Mouse (Mus musculus) midbrain, embryonic 15.5 days (tissue): ENCODE results near the gene Syne2. TPM values are rescaled to one million over a fixed set of nuclear protein-coding genes. Genes with fewer than 3 reads are reported as not detected.
A peak's percentile ranks its signal among the peaks of the same experiment; 100 is the strongest.
"Not testable (repeated sequence)": the region's sequence is repeated elsewhere in the genome, so short reads cannot be mapped to it uniquely, and the experiment has no call there.

Source experiments
- ATAC-seq: fragments of 200-750 bp; cut with Nextera tagmentation; replicated peaks from 2 replicates; pipeline ENCODE4 v1.8.0; 2017; ENCODE audit warnings: moderate TSS enrichment
- H3K27ac ChIP-seq: fragments of 300-500 bp; sonication (generic); 2 replicates; pipeline ENCODE4 v1.5.1; 2015; ENCODE audit warnings: mild to moderate bottlenecking, inconsistent platforms
- H3K27me3 ChIP-seq: fragments of 300-500 bp; sonication (generic); replicated peaks from 2 replicates; pipeline ENCODE4 v1.6.1; 2015; ENCODE audit warnings: inconsistent platforms
- H3K36me3 ChIP-seq: fragments of 300-500 bp; sonication (generic); replicated peaks from 2 replicates; pipeline ENCODE4 v1.6.1; 2015; ENCODE audit warnings: inconsistent platforms
- H3K4me1 ChIP-seq: fragments of 300-500 bp; sonication (generic); 2 replicates; pipeline ENCODE4 v1.6.1; 2015; ENCODE audit warnings: inconsistent platforms
- H3K4me2 ChIP-seq: fragments of 300-500 bp; sonication (generic); 2 replicates; pipeline ENCODE4 v1.6.1; 2015; ENCODE audit warnings: inconsistent platforms, mild to moderate bottlenecking, moderate library complexity
- H3K4me3 ChIP-seq: fragments of 300-500 bp; sonication (generic); 2 replicates; pipeline ENCODE4 v1.5.1; 2015; ENCODE audit warnings: mild to moderate bottlenecking, inconsistent platforms
- H3K9ac ChIP-seq: fragments of 300-500 bp; sonication (generic); 2 replicates; pipeline ENCODE4 v1.6.1; 2015; ENCODE audit warnings: mild to moderate bottlenecking, inconsistent platforms
- H3K9me3 ChIP-seq: fragments of 300-500 bp; sonication (generic); 2 replicates; pipeline ENCODE4 v1.6.1; 2016; ENCODE audit warnings: inconsistent platforms
- WGBS: fragments of 180-500 bp; shearing (Covaris S2); methylation state at CpG from one replicate; pipeline ENCODE4 v1.1.7; 2015; ENCODE audit warnings: mixed read lengths; 5-methylcytosine and 5-hydroxymethylcytosine counted together
- polyA plus RNA-seq: library from polyadenylated mRNA; unstranded; fragments of >200 nt; fragmentation: Nextera tagmentation; extraction: Ambion mirVana; gene quantifications from 2 replicates; pipeline ENCODE4 v1.2.1, GENCODE M21; 2015

Gene Syne2
- polyA plus RNA-seq, 1 experiment from 2014 or later, result 56.0 TPM

DNA sequence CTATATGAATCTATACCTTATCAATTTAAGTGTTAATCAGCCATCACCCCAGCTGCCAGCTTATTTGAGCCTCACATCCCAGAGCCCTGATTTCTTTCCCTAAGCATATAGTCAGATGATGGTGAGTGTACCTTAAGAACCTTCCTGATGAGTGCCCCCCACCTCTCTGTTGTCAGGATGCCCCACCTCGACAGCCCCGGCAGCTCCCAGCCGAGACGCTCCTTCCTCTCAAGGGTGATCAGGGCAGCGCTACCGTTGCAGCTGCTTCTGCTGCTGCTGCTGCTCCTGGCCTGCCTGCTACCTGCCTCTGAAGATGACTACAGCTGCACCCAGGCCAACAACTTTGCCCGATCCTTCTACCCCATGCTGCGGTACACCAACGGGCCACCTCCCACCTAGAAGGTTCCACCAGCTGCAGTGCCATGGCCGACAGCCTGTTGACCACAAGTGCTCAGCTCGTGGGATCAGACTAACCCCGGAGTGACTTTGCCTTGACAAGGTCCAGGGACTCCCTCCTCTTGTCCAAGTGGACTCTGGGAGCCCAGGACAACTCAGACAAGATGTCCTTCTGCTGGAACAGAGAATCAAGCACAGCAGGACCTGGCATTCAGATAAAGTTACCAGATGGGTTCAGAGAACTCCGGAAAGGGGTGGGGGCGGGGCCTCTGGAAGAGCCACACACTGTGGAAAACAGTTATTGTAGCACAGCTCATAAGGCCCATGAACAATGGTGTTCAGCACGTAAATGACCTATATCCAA lies 291.9 kb downstream of the Syne2 start:
- WGBS, result 91% methylated on average over 15 of the region's 15 CpGs
- H3K27me3 ChIP-seq, result no peaks in the 10 kb centered on the region
- H3K4me1 ChIP-seq, result no peaks in the 10 kb centered on the region
- no peak overlapping the region for H3K4me3 ChIP-seq
- no peak overlapping the region for H3K27ac ChIP-seq
- no peak for ATAC-seq
- H3K36me3 ChIP-seq, result peaks cover 44% of the 10 kb centered on the region
- no peak overlapping the region for H3K9ac ChIP-seq
- H3K4me2 ChIP-seq, result no peak overlapping the region
- no peaks in the 10 kb centered on the region for H3K9me3 ChIP-seq

GRCm38 (mm10) chr12:76111046-76111445 lies 293.1 kb downstream of the Syne2 start:
- Histone ChIP-seq H3K4me1 (no peaks in the 10 kb centered on the region), H3K4me2 (no peak overlapping the region), H3K27me3 (no peaks in the 10 kb centered on the region), H3K36me3 (peaks cover 38% of the 10 kb centered on the region), H3K27ac (no peak overlapping the region), H3K9ac (no peak overlapping the region), H3K9me3 (no peaks in the 10 kb centered on the region), H3K4me3 (no peak overlapping the region)
- ATAC-seq, result no peak
- 74% methylated on average over 3 of the region's 3 CpGs for WGBS

- no peak for ATAC-seq
- no peak overlapping the region for H3K4me3 ChIP-seq
- no peaks in the 10 kb centered on the region for H3K9me3 ChIP-seq
- no peaks in the 10 kb centered on the region for H3K27me3 ChIP-seq
- WGBS, result 85% methylated on average over 4 of the region's 4 CpGs
- no peaks in the 10 kb centered on the region for H3K4me1 ChIP-seq
- no peaks in the 10 kb centered on the region for H3K36me3 ChIP-seq
- no peak overlapping the region for H3K4me2 ChIP-seq
- H3K27ac ChIP-seq, result no peak overlapping the region
- H3K9ac ChIP-seq, result no peak overlapping the region
These were observed 298.6 kb downstream of the Syne2 start for GRCm38 (mm10) chr12:76116577-76116976.

- 52% methylated on average over 4 of the region's 4 CpGs for WGBS
- no peaks in the 10 kb centered on the region for H3K9me3 ChIP-seq
- no peak overlapping the region for H3K4me3 ChIP-seq
- H3K36me3 ChIP-seq, result no peaks in the 10 kb centered on the region
- no peak overlapping the region for H3K27ac ChIP-seq
- no peak overlapping the region for H3K9ac ChIP-seq
- H3K4me1 ChIP-seq, result no peaks in the 10 kb centered on the region
- no peak overlapping the region for H3K4me2 ChIP-seq
- no peak for ATAC-seq
- H3K27me3 ChIP-seq, result no peaks in the 10 kb centered on the region
These were observed 299.8 kb downstream of the Syne2 start for GRCm38 (mm10) chr12:76117632-76118153.

DNA sequence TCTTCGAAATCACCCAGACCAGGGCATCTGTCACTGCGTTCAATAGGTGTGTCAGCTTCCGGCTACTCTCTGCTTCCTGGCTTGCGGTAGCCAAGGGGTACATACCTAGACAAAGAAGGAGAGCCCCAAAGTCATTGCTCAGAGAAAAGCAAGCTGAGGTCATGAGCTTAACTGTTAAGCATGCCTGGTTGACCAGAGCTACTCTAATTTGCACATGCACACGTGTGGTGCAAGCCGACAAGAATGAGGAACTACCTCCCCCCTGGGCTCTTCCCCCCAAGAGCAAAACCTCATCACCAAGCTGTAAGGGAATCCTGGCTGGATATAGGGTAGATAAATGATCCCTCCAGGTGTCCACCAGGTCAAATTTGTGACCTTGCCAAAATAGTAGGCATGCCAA lies 305.3 kb downstream of the Syne2 start:
- 92% methylated on average over 6 of the region's 6 CpGs for whole genome bisulfite sequencing

DNA sequence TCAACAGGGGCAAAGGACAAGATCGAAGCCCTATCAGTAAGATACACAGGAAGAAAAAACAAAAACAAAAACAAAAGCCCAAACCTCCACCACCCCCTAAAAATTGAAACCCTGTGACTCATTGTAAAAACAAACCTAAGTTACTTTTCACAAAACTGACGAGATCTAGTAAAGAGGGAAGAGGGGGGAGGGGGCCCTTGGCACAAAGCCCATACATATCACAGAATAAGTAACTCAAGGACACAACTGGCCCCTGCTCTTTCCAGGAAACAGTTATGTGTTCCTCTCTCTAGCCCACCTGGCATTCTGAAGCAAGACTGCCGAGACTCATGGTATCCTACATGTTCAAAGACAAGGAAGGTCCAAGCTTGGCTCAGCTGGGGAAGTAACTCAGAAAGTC lies 310.4 kb downstream of the Syne2 start:
- no peaks in the 10 kb centered on the region for H3K27me3 ChIP-seq
- H3K4me3 ChIP-seq, result no peak overlapping the region
- H3K36me3 ChIP-seq, result no peaks in the 10 kb centered on the region
- H3K4me2 ChIP-seq, result no peak overlapping the region
- no peak for ATAC-seq
- no peak overlapping the region for H3K27ac ChIP-seq
- 68% methylated on average over 3 of the region's 3 CpGs for WGBS
- H3K9me3 ChIP-seq, result no peaks in the 10 kb centered on the region
- no peaks in the 10 kb centered on the region for H3K4me1 ChIP-seq
- H3K9ac ChIP-seq, result no peak overlapping the region

More for the DNA sequence above, 305.3 kb downstream of the Syne2 start:
- Histone ChIP-seq H3K9me3 (no peaks in the 10 kb centered on the region), H3K36me3 (no peaks in the 10 kb centered on the region), H3K4me2 (no peak overlapping the region), H3K27ac (no peak overlapping the region), H3K4me3 (no peak overlapping the region), H3K9ac (no peak overlapping the region), H3K4me1 (no peaks in the 10 kb centered on the region), H3K27me3 (no peaks in the 10 kb centered on the region)
- ATAC-seq, result no peak

- no peak overlapping the region for H3K27ac ChIP-seq
- H3K4me1 ChIP-seq, result no peaks in the 10 kb centered on the region
- 86% methylated on average over 10 of the region's 10 CpGs for WGBS
- H3K27me3 ChIP-seq, result no peaks in the 10 kb centered on the region
- H3K4me3 ChIP-seq, result no peak overlapping the region
- H3K36me3 ChIP-seq, result no peaks in the 10 kb centered on the region
- no peak for ATAC-seq
- H3K4me2 ChIP-seq, result no peak overlapping the region
- no peaks in the 10 kb centered on the region for H3K9me3 ChIP-seq
- H3K9ac ChIP-seq, result no peak overlapping the region
These were observed 310.9 kb downstream of the Syne2 start for GRCm38 (mm10) chr12:76128831-76129230.

DNA sequence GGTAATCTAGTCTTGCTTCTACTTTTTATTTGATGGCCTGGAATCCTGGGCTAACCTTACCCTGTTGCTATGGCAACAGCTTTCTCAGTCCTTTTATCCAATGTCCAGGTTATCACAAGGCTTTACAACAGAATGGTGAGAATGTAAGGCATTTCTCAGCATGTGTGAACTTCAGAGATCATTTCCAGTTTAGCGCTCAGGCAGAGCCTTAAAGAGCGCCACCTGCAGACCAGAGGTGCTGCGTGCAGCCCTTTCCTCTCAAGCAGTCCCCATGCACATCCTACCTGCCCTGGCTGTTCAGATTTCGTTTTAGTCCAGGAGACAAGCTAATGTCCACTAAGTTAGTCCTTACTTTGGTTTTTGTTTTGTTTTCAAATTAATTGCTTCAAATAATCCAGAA lies 312.3 kb downstream of the Syne2 start:
- Histone ChIP-seq H3K4me1 (no peaks in the 10 kb centered on the region), H3K9me3 (no peaks in the 10 kb centered on the region), H3K9ac (no peak overlapping the region), H3K36me3 (no peaks in the 10 kb centered on the region), H3K4me3 (no peak overlapping the region), H3K27ac (no peak overlapping the region), H3K27me3 (no peaks in the 10 kb centered on the region), H3K4me2 (no peak overlapping the region)
- WGBS, result 28% methylated on average over 4 of the region's 4 CpGs
- no peak for ATAC-seq

GRCm38 (mm10) chr12:76130891-76131290 lies 313.0 kb downstream of the Syne2 start:
- H3K4me1 ChIP-seq, result no peaks in the 10 kb centered on the region
- no peak overlapping the region for H3K9ac ChIP-seq
- no peaks in the 10 kb centered on the region for H3K27me3 ChIP-seq
- H3K4me3 ChIP-seq, result no peak overlapping the region
- no peaks in the 10 kb centered on the region for H3K36me3 ChIP-seq
- no peak for ATAC-seq
- 83% methylated on average over 6 of the region's 6 CpGs for WGBS
- H3K9me3 ChIP-seq, result no peaks in the 10 kb centered on the region
- no peak overlapping the region for H3K27ac ChIP-seq
- H3K4me2 ChIP-seq, result no peak overlapping the region

DNA sequence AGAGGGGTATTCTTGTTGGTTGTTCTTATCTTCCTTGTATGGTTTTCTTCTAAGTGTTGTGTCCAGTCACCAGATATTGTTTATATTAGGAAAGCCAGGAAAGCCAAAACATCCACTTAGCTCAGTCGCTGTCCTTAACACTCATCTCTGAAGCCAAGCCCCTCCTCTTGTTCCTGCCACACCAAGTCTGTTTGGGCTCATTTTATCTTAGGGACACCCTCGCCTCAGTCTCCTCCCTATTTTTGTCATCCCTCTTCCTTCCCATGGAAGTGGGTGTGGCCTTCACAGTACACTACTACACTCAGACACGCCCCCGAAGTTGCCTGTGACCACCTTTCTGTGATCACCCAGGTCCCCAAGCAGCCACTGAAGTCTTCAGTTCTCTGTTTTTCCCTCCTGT lies 314.7 kb downstream of the Syne2 start:
- H3K27me3 ChIP-seq, result no peaks in the 10 kb centered on the region
- H3K4me1 ChIP-seq, result no peaks in the 10 kb centered on the region
- no peak for ATAC-seq
- H3K9me3 ChIP-seq, result no peaks in the 10 kb centered on the region
- H3K4me3 ChIP-seq, result no peak overlapping the region
- no peak overlapping the region for H3K4me2 ChIP-seq
- H3K27ac ChIP-seq, result no peak overlapping the region
- no peak overlapping the region for H3K9ac ChIP-seq
- no peaks in the 10 kb centered on the region for H3K36me3 ChIP-seq
- 80% methylated on average over 4 of the region's 4 CpGs for WGBS

DNA sequence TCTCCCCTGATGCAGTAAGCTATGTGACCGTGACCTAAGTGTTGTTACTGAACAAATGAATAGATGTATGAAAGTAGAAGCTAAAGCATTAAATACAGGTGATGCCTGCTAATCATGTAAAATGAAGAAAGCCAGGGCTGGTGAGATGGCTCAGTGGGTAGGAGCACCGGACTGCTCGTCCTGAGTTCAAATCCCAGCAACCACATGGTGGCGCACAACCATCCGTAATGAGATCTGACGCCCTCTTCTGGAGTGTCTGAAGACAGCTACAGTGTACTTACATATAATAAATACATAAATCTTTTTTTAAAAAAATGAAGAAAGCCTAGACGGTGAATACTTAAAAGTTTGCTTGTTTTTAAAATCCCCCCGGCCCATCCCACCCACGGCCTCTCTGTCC lies 315.1 kb downstream of the Syne2 start:
- WGBS, result 87% methylated on average over 9 of the region's 9 CpGs
- not testable (repeated sequence) for H3K36me3 ChIP-seq, H3K4me3 ChIP-seq, H3K27ac ChIP-seq, H3K9me3 ChIP-seq, H3K27me3 ChIP-seq, H3K9ac ChIP-seq, H3K4me2 ChIP-seq, ATAC-seq, H3K4me1 ChIP-seq

DNA sequence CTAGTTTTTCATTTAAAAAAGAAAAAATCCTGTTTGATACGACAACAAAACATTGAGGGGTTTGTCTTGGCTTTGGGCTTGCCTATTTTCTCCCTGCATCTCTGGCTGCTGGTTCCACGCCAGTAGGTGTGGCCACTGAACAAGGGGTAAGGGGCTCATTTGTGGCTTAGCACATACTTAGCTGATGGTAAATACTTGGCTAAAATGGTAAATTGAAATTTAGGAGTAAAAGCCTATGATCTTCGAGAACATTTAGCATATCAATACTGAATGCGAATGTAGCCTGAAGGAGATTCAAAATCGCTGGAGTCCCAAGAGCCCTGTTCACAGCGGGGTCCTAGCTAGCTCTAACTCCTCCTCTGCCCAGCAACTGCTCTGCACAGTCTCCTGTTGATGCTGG lies 318.8 kb downstream of the Syne2 start:
- H3K4me3 ChIP-seq, result no peak overlapping the region
- no peak overlapping the region for H3K9ac ChIP-seq
- no peaks in the 10 kb centered on the region for H3K27me3 ChIP-seq
- no peaks in the 10 kb centered on the region for H3K9me3 ChIP-seq
- H3K27ac ChIP-seq, result no peak overlapping the region
- no peaks in the 10 kb centered on the region for H3K36me3 ChIP-seq
- no peaks in the 10 kb centered on the region for H3K4me1 ChIP-seq
- no peak for ATAC-seq
- H3K4me2 ChIP-seq, result 0 out of 2 replicates have a peak overlapping the region, but pooled peaks have one; percentile 4
- 25% methylated on average over 6 of the region's 6 CpGs for WGBS

GRCm38 (mm10) chr12:76152389-76152788 lies 334.5 kb downstream of the Syne2 start:
- not testable (repeated sequence) for H3K9me3 ChIP-seq, H3K27ac ChIP-seq, H3K4me1 ChIP-seq, H3K27me3 ChIP-seq, H3K36me3 ChIP-seq
- 11% methylated on average over 30 of the region's 30 CpGs for WGBS
- peak overlapping the region; percentile 35 for H3K4me3 ChIP-seq
- H3K9ac ChIP-seq, result peak overlapping the region; percentile 40
- H3K4me2 ChIP-seq, result peak overlapping the region; percentile 59
- 0 out of 2 replicates have a peak, but pooled peaks have one; percentile 30 for ATAC-seq
